Mouse (Mus musculus): ENCODE data around the gene Plekha5. TPM values are rescaled to one million over a fixed set of nuclear protein-coding genes. Genes with fewer than 3 reads are reported as not detected.
A peak's percentile ranks its signal among the peaks of the same experiment; 100 is the strongest.
"Not testable (repeated sequence)": the region's sequence is repeated elsewhere in the genome, so short reads cannot be mapped to it uniquely, and the experiment has no call there.

Gene Plekha5
- total RNA-seq, 2 experiments from 2014 or later: 21.5 to 28.3 TPM

- DNase-seq: no peak
These were observed 66.4 kb downstream of the Plekha5 start for GRCm38 (mm10) chr6:140490220-140490619.

DNA sequence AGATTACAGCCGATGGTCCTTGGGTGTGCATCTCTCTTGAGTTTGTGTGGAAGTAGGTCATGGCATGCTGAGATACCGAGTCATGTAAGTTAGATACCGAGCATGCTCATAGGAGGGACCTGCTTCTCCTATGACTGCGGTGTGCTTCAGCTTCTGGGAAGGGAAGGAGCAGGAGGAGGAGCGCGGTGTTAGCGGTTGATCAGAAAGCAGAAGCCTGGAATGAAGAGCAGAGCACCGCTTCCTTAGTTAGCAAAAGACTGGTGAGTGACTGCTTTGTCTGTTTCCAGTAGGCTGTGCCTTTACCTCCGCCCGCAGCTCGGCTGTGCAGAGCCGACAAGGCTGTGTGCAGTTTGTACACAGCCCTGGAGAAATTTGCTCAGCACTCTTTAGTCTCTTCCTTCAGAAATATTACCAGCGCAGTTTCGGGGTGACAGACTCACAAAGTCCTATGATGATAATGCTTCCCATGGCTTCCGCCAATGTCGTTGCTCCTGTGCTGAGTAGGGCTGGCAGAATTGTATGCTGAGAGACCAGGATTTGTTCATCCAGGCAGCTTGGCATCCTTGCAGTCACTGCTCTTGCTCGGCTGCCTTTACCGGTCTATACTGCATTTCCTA is 67.2 kb downstream of the Plekha5 start:
- no peak for DNase-seq

GRCm38 (mm10) chr6:140492043-140492442 is 68.2 kb downstream of the Plekha5 start:
- no peak for DNase-seq

GRCm38 (mm10) chr6:140498074-140498473 is 74.2 kb downstream of the Plekha5 start:
- no peak for DNase-seq

GRCm38 (mm10) chr6:140498958-140499357 is 75.1 kb downstream of the Plekha5 start:
- DNase-seq: no peak

DNA sequence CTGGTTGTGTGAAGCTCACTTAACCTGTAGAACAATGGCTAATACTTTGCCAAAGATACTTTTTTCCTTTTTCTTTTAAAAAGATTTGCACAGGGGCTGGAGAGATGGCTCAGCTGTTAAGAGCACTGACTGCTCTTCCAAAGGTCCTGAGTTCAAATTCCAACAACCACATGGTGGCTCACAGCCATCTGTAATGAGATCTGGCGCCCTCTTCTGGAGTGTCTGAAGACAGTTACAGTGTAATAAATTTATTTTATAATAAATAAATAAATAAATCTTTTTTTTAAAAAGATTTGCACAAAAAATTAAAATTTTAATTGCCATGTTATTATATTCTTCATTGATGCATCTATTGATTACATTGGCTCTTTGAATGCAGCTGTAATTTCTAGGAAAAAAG is 77.0 kb downstream of the Plekha5 start:
- not testable (repeated sequence) for DNase-seq

DNA sequence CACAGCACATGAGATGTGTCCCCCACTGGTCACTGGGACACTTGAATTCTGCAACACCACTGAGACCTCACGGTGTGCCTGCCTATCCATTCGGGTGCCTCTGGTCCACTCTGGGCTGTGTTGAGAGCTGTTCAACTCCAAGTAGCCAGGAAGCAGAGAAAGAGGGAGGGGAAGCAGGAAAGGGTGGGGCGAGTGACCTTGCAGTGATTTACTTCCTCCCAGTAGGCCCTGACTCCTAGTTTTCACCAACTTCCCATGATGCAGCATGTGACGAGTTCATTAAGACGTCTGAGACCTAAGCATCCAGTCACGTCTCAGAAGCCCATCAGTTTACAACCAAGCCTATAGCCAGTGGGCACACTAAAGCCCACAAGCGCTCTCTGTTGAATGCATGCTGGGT is 78.0 kb downstream of the Plekha5 start:
- DNase-seq: no peak

GRCm38 (mm10) chr6:140504796-140505195 is 80.9 kb downstream of the Plekha5 start:
- no peak for DNase-seq

GRCm38 (mm10) chr6:140507605-140508004 is 83.8 kb downstream of the Plekha5 start:
- no peak for DNase-seq

GRCm38 (mm10) chr6:140508475-140509150 is 84.8 kb downstream of the Plekha5 start:
- DNase-seq: no peak

DNA sequence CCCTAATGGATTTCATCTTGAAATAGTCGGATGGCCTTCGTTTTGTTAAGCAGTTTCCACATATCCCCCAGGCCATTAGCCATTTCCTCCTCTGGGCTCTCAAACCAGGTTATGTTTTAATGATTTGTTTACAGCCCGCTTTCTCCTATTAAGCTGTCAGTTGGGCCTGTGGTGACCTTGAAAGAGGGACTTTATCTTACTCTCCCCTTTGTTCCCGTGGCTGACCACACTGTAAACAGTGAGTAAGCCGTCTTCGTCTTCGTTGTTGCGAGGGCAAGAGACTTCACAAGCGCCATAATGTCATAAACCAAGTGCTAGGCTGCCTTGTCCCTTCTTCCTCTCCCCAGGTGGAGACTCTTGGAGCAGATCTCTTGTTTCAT is 85.3 kb downstream of the Plekha5 start:
- DNase-seq: no peak

GRCm38 (mm10) chr6:140512016-140512415 is 88.2 kb downstream of the Plekha5 start:
- DNase-seq: no peak

DNA sequence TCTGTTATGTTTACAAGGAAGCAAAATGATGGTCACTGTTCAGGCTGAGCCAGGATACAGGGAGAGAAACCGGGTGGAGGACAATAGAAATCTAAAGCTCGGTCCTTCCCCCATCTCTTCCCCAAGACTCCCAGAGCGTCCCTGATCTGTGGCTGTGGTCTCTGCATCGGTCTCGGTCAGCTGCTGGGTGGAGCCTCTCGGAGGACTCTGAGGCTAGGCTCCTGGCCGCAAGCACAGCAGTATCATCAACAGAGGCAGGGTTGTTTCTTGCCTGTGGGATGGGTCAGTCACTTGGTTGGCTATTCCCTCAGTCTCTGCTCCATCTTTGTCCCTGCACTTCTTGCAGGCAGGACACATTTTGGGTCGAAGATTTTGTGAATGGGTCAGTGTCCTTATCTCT is 88.6 kb downstream of the Plekha5 start:
- no peak for DNase-seq

- DNase-seq: peak; percentile 56 to 57
These were observed 90.6 kb downstream of the Plekha5 start for GRCm38 (mm10) chr6:140514205-140515110.

GRCm38 (mm10) chr6:140515550-140515949 is 91.7 kb downstream of the Plekha5 start:
- no peak for DNase-seq

- no peak for DNase-seq
These were observed 92.3 kb downstream of the Plekha5 start for GRCm38 (mm10) chr6:140516202-140516601.

DNA sequence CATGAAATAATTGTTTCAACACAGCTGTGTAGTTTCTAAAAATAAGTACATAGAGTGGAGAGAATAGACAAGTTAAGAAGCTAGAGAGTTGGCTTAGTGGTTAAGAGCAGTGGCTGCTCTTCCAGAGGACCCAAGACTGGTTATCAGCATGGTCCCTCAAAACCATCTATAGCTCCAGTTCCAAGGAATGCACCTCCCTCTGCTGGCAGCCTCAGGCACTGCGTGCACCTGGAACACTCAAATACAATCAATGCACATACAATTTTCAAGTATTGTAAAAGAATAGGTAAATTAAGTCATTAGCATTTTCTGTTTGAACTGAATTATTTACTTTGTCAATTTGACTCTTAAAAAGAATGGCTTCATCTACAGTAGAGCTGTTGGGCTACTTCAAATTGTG is 93.3 kb downstream of the Plekha5 start:
- DNase-seq: peak in 1 of 2 experiments; percentile 62

- no peak for DNase-seq
These were observed 95.2 kb downstream of the Plekha5 start for GRCm38 (mm10) chr6:140519019-140519418.

DNA sequence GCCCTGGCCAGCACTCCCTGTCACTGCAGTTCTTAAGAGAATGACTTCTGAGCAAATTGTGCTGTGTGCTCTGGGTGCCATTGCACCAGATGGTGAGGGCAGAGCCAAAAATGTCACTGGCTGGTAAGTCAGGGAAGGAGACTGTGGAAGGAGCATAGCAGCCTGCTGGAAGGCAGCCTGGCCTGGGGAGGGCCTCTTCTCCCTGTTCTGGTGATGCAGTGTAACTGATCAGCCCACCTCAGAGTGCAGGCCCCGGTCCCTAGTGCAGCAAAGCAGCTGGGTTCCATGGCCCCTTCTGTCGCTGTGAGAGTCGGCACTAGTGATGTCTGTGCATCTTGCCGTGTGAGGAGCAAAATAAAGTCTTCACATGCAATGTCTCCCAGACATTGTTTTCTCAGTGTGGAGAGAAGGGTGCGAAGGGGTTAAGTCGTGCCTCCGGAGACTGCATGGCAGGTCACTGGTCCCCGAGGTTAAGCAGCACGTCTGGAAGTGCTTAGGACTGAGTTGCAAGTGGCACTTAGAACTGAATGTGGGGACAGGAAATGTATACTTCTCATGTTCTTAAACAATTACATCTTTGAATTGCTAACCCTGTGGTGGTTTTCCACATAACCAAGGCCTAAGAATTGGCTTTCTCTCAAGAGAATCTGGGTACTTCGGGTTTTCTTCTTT is 95.8 kb downstream of the Plekha5 start:
- peak in 1 of 2 experiments; percentile 18 for DNase-seq

DNA sequence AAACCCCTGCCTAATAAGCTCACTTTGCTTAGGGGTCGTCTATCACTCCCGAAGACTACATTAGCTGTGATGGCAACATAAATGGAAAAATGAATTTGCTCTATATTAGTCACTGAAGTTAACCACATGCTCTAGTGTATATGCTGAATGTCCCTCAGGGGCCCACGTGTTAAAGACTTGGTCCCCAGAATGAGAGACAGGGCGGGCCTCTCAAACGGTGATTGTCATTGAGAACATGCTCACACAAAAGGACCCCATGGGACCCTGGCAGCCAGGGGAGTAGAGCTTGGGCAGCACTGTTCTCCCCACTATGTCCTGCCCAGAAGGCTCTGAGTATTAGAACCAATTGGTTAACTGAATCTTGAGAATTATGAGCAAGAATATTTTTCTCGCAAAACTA is 97.1 kb downstream of the Plekha5 start:
- DNase-seq: no peak

DNA sequence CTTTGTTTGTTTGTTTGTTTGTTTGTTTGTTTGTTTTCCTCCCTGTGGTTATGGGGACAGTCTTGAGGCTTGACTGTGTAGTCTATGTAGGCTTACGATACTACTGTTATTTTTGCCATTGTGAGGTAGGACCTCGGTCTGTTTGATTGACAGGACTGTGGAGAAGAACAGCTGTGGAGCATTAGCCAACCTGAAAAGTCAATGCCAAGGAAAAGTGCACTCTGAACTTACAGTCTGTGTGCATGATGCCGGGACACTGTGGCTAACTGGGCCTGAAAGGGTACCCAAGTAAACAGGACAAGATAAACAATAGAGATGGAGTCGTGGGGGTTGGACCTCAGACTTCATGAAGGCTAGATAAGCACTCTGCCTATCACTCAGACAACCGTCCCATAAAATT is 98.0 kb downstream of the Plekha5 start:
- no peak for DNase-seq

DNA sequence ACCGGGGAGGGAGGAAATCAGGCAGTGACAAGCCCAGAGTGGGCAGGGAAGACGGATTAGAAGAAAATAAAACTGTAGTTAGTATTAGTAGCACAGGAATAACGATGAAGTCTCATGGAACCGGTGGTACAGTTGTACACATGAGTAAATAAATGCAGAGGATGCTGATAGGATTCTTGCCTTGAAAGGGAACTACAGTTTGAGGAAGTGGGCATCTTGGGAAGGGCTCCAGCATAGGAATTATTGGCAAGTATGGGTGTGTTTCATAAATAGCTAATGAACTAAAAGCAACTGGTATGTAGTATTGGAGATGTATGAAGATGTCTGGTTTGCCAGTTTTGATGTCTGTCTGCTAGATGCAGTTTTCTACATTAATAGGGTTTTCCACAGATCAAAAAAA is 99.7 kb downstream of the Plekha5 start:
- DNase-seq: no peak

- DNase-seq: no peak
These were observed 104.6 kb downstream of the Plekha5 start for GRCm38 (mm10) chr6:140528414-140528813.
